Mouse (Mus musculus): ENCODE measurements around the gene Gpr55. TPM values are rescaled to one million over a fixed set of nuclear protein-coding genes. Genes with fewer than 3 reads are reported as not detected.

The Gpr55 gene
- polyA plus RNA-seq, 1 experiment from 2014 or later = not detected

GRCm38 (mm10) chr1:85915890-85916289 lies 44.9 kb downstream of the Gpr55 start:
- Histone ChIP-seq H3K27me3 (replicated peaks; ENCODE audit: control insufficient read depth, insufficient read depth, low read length) (no peaks in the 10 kb centered on the region), H3K4me2 (ENCODE audit: low read length) (no peak overlapping the region), H3K36me3 (ENCODE audit: control insufficient read depth, insufficient read depth, low read length) (no peaks in the 10 kb centered on the region), H3K4me3 (ENCODE audit: low read depth, low read length) (no peak overlapping the region), H3K27ac (ENCODE audit: low read depth, low read length) (no peak overlapping the region; the same call in 1 of the 2 replicates), H3K9ac (ENCODE audit: low read length) (no peak overlapping the region), H3K9me3 (replicated peaks; ENCODE audit: control insufficient read depth, low read length) (no peaks in the 10 kb centered on the region), H3K4me1 (ENCODE audit: control insufficient read depth, insufficient read depth, low read length) (peaks cover 18% of the 10 kb centered on the region)
- no peak for DNase-seq (ENCODE audit: low spot score)
- ATAC-seq = no peak

- Histone ChIP-seq H3K4me2 (ENCODE audit: low read length) (no peak overlapping the region), H3K27me3 (replicated peaks; ENCODE audit: control insufficient read depth, insufficient read depth, low read length) (no peaks in the 10 kb centered on the region), H3K4me3 (ENCODE audit: low read depth, low read length) (no peak overlapping the region), H3K9me3 (replicated peaks; ENCODE audit: control insufficient read depth, low read length) (no peaks in the 10 kb centered on the region), H3K4me1 (ENCODE audit: control insufficient read depth, insufficient read depth, low read length) (peaks cover 18% of the 10 kb centered on the region), H3K36me3 (ENCODE audit: control insufficient read depth, insufficient read depth, low read length) (peaks cover 9% of the 10 kb centered on the region), H3K27ac (ENCODE audit: low read depth, low read length) (no peak overlapping the region), H3K9ac (ENCODE audit: low read length) (no peak overlapping the region)
- ATAC-seq (no peak), DNase-seq (ENCODE audit: low spot score) (no peak)
- 94% methylated on average over 7 of the region's 7 CpGs for WGBS
Measured at GRCm38 (mm10) chr1:85913078-85913755, 47.6 kb downstream of the Gpr55 start.

GRCm38 (mm10) chr1:85908754-85909590 lies 51.8 kb downstream of the Gpr55 start:
- DNase-seq (ENCODE audit: low spot score) = no peak
- Histone ChIP-seq H3K9me3 (replicated peaks; ENCODE audit: control insufficient read depth, low read length) (no peaks in the 10 kb centered on the region), H3K27ac (ENCODE audit: low read depth, low read length) (no peak overlapping the region), H3K36me3 (ENCODE audit: control insufficient read depth, insufficient read depth, low read length) (peaks cover 51% of the 10 kb centered on the region), H3K27me3 (replicated peaks; ENCODE audit: control insufficient read depth, insufficient read depth, low read length) (no peaks in the 10 kb centered on the region), H3K4me1 (ENCODE audit: control insufficient read depth, insufficient read depth, low read length) (no peaks in the 10 kb centered on the region), H3K4me2 (ENCODE audit: low read length) (no peak overlapping the region), H3K9ac (ENCODE audit: low read length) (no peak overlapping the region), H3K4me3 (ENCODE audit: low read depth, low read length) (no peak overlapping the region)
- no peak for ATAC-seq
- WGBS = 67% methylated on average over 13 of the region's 13 CpGs

GRCm38 (mm10) chr1:85906892-85907291 lies 53.9 kb downstream of the Gpr55 start:
- no peak for ATAC-seq
- no peak overlapping the region for H3K9ac ChIP-seq (ENCODE audit: low read length)

GRCm38 (mm10) chr1:85902108-85902561 lies 58.7 kb downstream of the Gpr55 start:
- Histone ChIP-seq H3K36me3 (ENCODE audit: control insufficient read depth, insufficient read depth, low read length) (peaks cover 45% of the 10 kb centered on the region), H3K4me1 (ENCODE audit: control insufficient read depth, insufficient read depth, low read length) (peaks cover 57% of the 10 kb centered on the region), H3K9ac (ENCODE audit: low read length) (no peak overlapping the region), H3K27me3 (replicated peaks; ENCODE audit: control insufficient read depth, insufficient read depth, low read length) (no peaks in the 10 kb centered on the region), H3K9me3 (replicated peaks; ENCODE audit: control insufficient read depth, low read length) (no peaks in the 10 kb centered on the region), H3K27ac (ENCODE audit: low read depth, low read length) (peak overlapping the region; percentile 67), H3K4me3 (ENCODE audit: low read depth, low read length) (no peak overlapping the region), H3K4me2 (ENCODE audit: low read length) (peak overlapping the region; percentile 14; the same call in 1 of the 2 replicates)
- ATAC-seq (peak; percentile 78), DNase-seq (ENCODE audit: low spot score) (peak; percentile 83)
- whole genome bisulfite sequencing = 11% methylated on average over 7 of the region's 7 CpGs

More at GRCm38 (mm10) chr1:85906892-85907291, 53.9 kb downstream of the Gpr55 start:
- Histone ChIP-seq H3K27ac (ENCODE audit: low read depth, low read length) (no peak overlapping the region), H3K9me3 (replicated peaks; ENCODE audit: control insufficient read depth, low read length) (no peaks in the 10 kb centered on the region), H3K4me3 (ENCODE audit: low read depth, low read length) (no peak overlapping the region), H3K4me2 (ENCODE audit: low read length) (no peak overlapping the region), H3K36me3 (ENCODE audit: control insufficient read depth, insufficient read depth, low read length) (peaks cover 65% of the 10 kb centered on the region), H3K27me3 (replicated peaks; ENCODE audit: control insufficient read depth, insufficient read depth, low read length) (no peaks in the 10 kb centered on the region), H3K4me1 (ENCODE audit: control insufficient read depth, insufficient read depth, low read length) (peaks cover 9% of the 10 kb centered on the region)
- DNase-seq (ENCODE audit: low spot score) = no peak
- WGBS = 94% methylated on average over 12 of the region's 12 CpGs

- Histone ChIP-seq H3K27ac (ENCODE audit: low read depth, low read length) (peak overlapping the region; percentile 67; the same call in 1 of the 2 replicates), H3K4me2 (ENCODE audit: low read length) (0 out of 2 replicates have a peak overlapping the region, but pooled peaks have one; percentile 14), H3K4me3 (ENCODE audit: low read depth, low read length) (no peak overlapping the region), H3K36me3 (ENCODE audit: control insufficient read depth, insufficient read depth, low read length) (peaks cover 40% of the 10 kb centered on the region), H3K4me1 (ENCODE audit: control insufficient read depth, insufficient read depth, low read length) (peaks cover 61% of the 10 kb centered on the region), H3K9me3 (replicated peaks; ENCODE audit: control insufficient read depth, low read length) (no peaks in the 10 kb centered on the region), H3K9ac (ENCODE audit: low read length) (no peak overlapping the region), H3K27me3 (replicated peaks; ENCODE audit: control insufficient read depth, insufficient read depth, low read length) (no peaks in the 10 kb centered on the region)
- DNase-seq (ENCODE audit: low spot score) (no peak), ATAC-seq (peak; percentile 68)
- 46% methylated on average over 3 of the region's 3 CpGs for WGBS
Measured at GRCm38 (mm10) chr1:85901516-85902107, 59.2 kb downstream of the Gpr55 start.

- H3K27me3 ChIP-seq (replicated peaks; ENCODE audit: control insufficient read depth, insufficient read depth, low read length) = no peaks in the 10 kb centered on the region
- no peak overlapping the region for H3K4me3 ChIP-seq (ENCODE audit: low read depth, low read length)
- peaks cover 70% of the 10 kb centered on the region for H3K4me1 ChIP-seq (ENCODE audit: control insufficient read depth, insufficient read depth, low read length)
- ATAC-seq = no peak
- H3K9ac ChIP-seq (ENCODE audit: low read length) = no peak overlapping the region
- 0 out of 2 replicates have a peak overlapping the region, but pooled peaks have one; percentile 3 for H3K4me2 ChIP-seq (ENCODE audit: low read length)
- H3K36me3 ChIP-seq (ENCODE audit: control insufficient read depth, insufficient read depth, low read length) = peaks cover 31% of the 10 kb centered on the region
- no peak for DNase-seq (ENCODE audit: low spot score)
- H3K9me3 ChIP-seq (replicated peaks; ENCODE audit: control insufficient read depth, low read length) = no peaks in the 10 kb centered on the region
- WGBS = 69% methylated on average over 7 of the region's 7 CpGs
- H3K27ac ChIP-seq (ENCODE audit: low read depth, low read length) = peak overlapping the region; percentile 67; the same call in 1 of the 2 replicates
Measured at GRCm38 (mm10) chr1:85900521-85901333, 60.1 kb downstream of the Gpr55 start.

GRCm38 (mm10) chr1:85899388-85899761 lies 61.4 kb downstream of the Gpr55 start:
- H3K9me3 ChIP-seq (replicated peaks; ENCODE audit: control insufficient read depth, low read length) = no peaks in the 10 kb centered on the region
- H3K27ac ChIP-seq (ENCODE audit: low read depth, low read length) = peak overlapping the region; percentile 87
- no peaks in the 10 kb centered on the region for H3K27me3 ChIP-seq (replicated peaks; ENCODE audit: control insufficient read depth, insufficient read depth, low read length)
- ATAC-seq (no peak), DNase-seq (ENCODE audit: low spot score) (no peak)
- H3K4me2 ChIP-seq (ENCODE audit: low read length) = peak overlapping the region; percentile 93
- H3K36me3 ChIP-seq (ENCODE audit: control insufficient read depth, insufficient read depth, low read length) = peaks cover 18% of the 10 kb centered on the region
- peaks cover 72% of the 10 kb centered on the region for H3K4me1 ChIP-seq (ENCODE audit: control insufficient read depth, insufficient read depth, low read length)
- H3K9ac ChIP-seq (ENCODE audit: low read length) = peak overlapping the region; percentile 43; the same call in 1 of the 2 replicates
- no peak overlapping the region for H3K4me3 ChIP-seq (ENCODE audit: low read depth, low read length)

Measured in forebrain, embryonic 14.5 days (tissue).